Mouse (Mus musculus) cortical plate, adult 2 months (tissue): ENCODE measurements at regions not wholly inside any gene's neighbourhood (a gene's known extent, or its start where the extent isn't known, plus 50 kb on each side); places are given as distances from the start of the nearest gene placed in this dataset.

Source experiments
- CTCF ChIP-seq: fragments of 200-500 bp; IDR thresholded peaks from 2 replicates; pipeline ENCODE4 v1.5.1; 2011; ENCODE audit warnings: mild to moderate bottlenecking, control low read depth, low read length; ENCODE audit not compliant: insufficient read depth; ENCODE audit errors: extremely low read depth
- POLR2A ChIP-seq: fragments of 200-500 bp; IDR thresholded peaks from 2 replicates; pipeline ENCODE4 v1.6.1; 2011; ENCODE audit warnings: mild to moderate bottlenecking, low read length, control low read depth; ENCODE audit not compliant: insufficient read depth; ENCODE audit errors: extremely low read depth

DNA sequence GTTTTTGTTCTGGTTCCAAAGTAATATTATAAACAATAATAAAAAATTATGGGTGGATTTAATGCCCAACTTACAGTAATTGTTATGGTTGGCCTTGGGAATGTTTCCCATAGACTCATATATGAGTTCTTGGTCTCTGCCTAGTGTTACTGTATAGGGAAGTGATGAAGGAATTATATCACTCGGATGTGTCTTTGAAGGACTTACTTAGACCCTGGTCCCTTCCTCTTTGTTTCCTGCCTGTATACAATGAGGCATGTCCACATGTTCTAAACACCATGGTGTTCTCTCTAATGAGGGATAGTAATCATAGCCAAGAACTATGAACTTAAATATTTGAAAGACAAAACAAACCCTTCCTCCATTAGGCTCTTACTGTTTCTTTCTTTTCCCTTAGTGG is 77.8 kb upstream of the Gucy1a1 start:
- TF ChIP-seq CTCF (no peak), POLR2A (no peak)
